Mouse (Mus musculus): Measurements from ENCODE around the gene Dsp. TPM values are rescaled to one million over a fixed set of nuclear protein-coding genes. Genes with fewer than 3 reads are reported as not detected.

Gene Dsp
- total RNA-seq, 1 experiment, result 29.4 TPM

DNA sequence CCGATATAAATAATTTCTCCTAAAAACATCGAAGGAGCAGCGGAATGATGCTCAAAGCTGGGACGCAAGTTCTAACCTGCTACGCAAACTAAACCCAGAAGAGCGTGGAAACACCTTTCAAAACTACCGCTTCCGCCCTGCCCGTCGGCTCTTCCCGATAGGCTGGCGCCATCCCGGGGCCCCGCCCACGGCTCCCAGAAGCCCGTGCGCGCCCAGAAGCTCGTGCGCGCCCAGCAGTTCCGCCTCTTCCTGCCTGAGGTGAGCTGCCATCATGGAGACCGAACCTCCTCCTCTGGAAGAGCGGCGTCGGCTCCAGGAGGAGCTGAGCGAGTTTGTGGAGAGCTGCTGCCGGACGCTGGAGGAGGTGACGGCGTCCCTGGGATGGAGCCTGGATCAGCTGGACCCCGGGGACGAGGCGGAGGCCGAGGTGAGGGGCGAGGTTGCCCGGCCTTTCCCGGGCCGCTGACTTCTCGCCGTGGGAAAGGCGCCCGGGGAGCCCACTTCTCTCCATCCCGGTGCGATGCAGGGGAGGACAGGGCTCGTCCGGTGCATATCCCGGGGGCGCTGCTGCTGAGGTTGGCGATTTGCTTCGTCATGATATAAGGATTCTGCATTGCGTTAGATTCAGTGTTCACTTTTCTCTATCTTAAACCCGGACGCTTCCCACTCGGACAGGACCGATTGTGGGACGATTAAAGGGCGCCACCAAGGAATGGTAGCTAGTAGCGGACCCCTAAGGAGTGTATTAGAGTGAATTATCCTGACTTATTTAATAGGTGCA, 53.8 kb downstream of the Dsp start, which contains the start of gene Snrnp48:
Gene Snrnp48, plus strand, starts transcription at position 237 of the 781 bp plus-strand sequence.
- in situ Hi-C loops (cut with MboI; ENCODE audit: low sequenced_read_pairs in 2 of 2, unreplicated experiment in 2 of 2), result no loop called here
- peak within 1 kb of the TSS; percentile 52 for H3K27ac ChIP-seq (ENCODE audit: insufficient read depth, low read depth, low read length, poor library complexity, severe bottlenecking)
- TF ChIP-seq MAFK (IDR thresholded peaks at IDR 0.05; ENCODE audit: insufficient read depth, low read depth, low read length), result peak; percentile 48; the same call in 1 of the 2 replicates
- no peak for TF ChIP-seq CHD2 (IDR thresholded peaks at IDR 0.05; ENCODE audit: low read depth, low read length)
- TF ChIP-seq ZC3H11A (IDR thresholded peaks at IDR 0.05; ENCODE audit: borderline replicate concordance, low read depth, low read length), result no peak
- no peak for TF ChIP-seq ZNF384 (IDR thresholded peaks at IDR 0.05; ENCODE audit: low read depth, low read length)
- peak; percentile 61; the same call in 1 of the 2 replicates for TF ChIP-seq HCFC1 (IDR thresholded peaks at IDR 0.05; ENCODE audit: borderline replicate concordance, insufficient read depth, low read length)
- peaks cover 5% of the 10 kb centered on the region for H3K36me3 ChIP-seq (ENCODE audit: control insufficient read depth, insufficient read depth, low read length, poor library complexity, severe bottlenecking)
- H3K9me3 ChIP-seq (ENCODE audit: control insufficient read depth, insufficient read depth, low read depth, low read length), result no peaks in the 10 kb centered on the region
- H3K4me1 ChIP-seq (ENCODE audit: control insufficient read depth in 2 of 2, insufficient read depth in 2 of 2, low read length in 2 of 2, poor library complexity in 1 of 2), result no peaks in the 10 kb centered on the region
- H3K9ac ChIP-seq (ENCODE audit: insufficient read depth, low read depth, low read length, poor library complexity, severe bottlenecking), result peak within 1 kb of the TSS; percentile 95
- peak; percentile 85 for DNase-seq (ENCODE audit: low read depth, low spot score)
- peak within 1 kb of the TSS; percentile 85 to 87 for H3K4me3 ChIP-seq (ENCODE audit: insufficient read depth in 1 of 2, low read depth in 1 of 2, low read length in 2 of 2, poor library complexity in 1 of 2, severe bottlenecking in 1 of 2)

DNA sequence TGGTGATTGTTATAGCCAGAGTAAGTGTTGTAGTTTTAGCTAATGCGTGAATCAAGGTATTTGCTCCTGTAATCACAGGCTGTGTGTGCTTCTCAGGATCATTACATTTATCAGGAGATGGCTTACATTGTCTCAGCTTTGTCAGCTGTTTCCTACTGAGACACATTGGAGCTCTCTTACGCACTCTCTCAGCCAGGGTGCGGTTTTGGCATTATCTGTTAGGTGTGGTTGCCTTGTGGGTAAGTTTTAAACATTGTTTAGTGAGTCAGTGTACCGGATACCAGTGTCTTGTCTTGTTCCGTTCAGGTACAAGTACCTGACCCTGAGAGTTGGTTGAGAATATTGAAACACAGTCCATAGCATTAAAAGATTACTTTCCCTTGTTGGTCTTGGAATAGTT, 60.0 kb downstream of the Dsp start:
- Histone ChIP-seq H3K36me3 (ENCODE audit: control insufficient read depth, insufficient read depth, low read length, poor library complexity, severe bottlenecking) (peaks cover 19% of the 10 kb centered on the region), H3K4me3 (ENCODE audit: insufficient read depth in 1 of 2, low read depth in 1 of 2, low read length in 2 of 2, poor library complexity in 1 of 2, severe bottlenecking in 1 of 2) (no peak overlapping the region), H3K9ac (ENCODE audit: insufficient read depth, low read depth, low read length, poor library complexity, severe bottlenecking) (no peak overlapping the region), H3K9me3 (ENCODE audit: control insufficient read depth, insufficient read depth, low read depth, low read length) (no peaks in the 10 kb centered on the region), H3K27ac (ENCODE audit: insufficient read depth, low read depth, low read length, poor library complexity, severe bottlenecking) (no peak overlapping the region), H3K4me1 (ENCODE audit: control insufficient read depth in 2 of 2, insufficient read depth in 2 of 2, low read length in 2 of 2, poor library complexity in 1 of 2) (no peaks in the 10 kb centered on the region)
- no peak for DNase-seq (ENCODE audit: low read depth, low spot score)
- no peak for TF ChIP-seq ZNF384 (IDR thresholded peaks at IDR 0.05; ENCODE audit: low read depth, low read length)
- no peak for TF ChIP-seq CHD2 (IDR thresholded peaks at IDR 0.05; ENCODE audit: low read depth, low read length)
- TF ChIP-seq ZC3H11A (IDR thresholded peaks at IDR 0.05; ENCODE audit: borderline replicate concordance, low read depth, low read length), result no peak
- no peak for TF ChIP-seq MAFK (IDR thresholded peaks at IDR 0.05; ENCODE audit: insufficient read depth, low read depth, low read length)
- TF ChIP-seq HCFC1 (IDR thresholded peaks at IDR 0.05; ENCODE audit: borderline replicate concordance, insufficient read depth, low read length), result no peak
- in situ Hi-C loops (cut with MboI; ENCODE audit: low sequenced_read_pairs in 2 of 2, unreplicated experiment in 2 of 2), result no loop called here

DNA sequence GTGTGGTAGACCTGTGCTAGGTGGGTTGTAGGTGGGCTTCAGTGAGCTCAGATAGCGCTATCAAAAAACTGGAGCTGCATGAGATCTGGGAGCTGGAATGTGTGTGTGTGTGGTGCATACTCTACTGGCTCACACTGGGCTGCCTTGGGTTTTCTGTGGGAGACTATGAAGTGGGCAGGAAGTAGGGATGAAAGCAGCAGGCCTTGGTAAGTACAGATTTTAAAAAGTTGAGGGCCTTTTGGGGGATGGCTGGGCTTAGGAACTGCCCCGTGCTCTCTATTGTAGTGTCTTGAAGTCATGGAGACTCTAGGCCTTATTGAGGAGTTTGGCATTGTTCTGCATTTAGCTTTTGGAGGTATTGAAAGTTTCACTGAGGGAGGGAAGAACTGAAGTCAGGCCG, 67.6 kb downstream of the Dsp start:
- Histone ChIP-seq H3K4me3 (ENCODE audit: insufficient read depth in 1 of 2, low read depth in 1 of 2, low read length in 2 of 2, poor library complexity in 1 of 2, severe bottlenecking in 1 of 2) (no peak overlapping the region), H3K27ac (ENCODE audit: insufficient read depth, low read depth, low read length, poor library complexity, severe bottlenecking) (no peak overlapping the region), H3K36me3 (ENCODE audit: control insufficient read depth, insufficient read depth, low read length, poor library complexity, severe bottlenecking) (peaks cover 30% of the 10 kb centered on the region), H3K4me1 (ENCODE audit: control insufficient read depth in 2 of 2, insufficient read depth in 2 of 2, low read length in 2 of 2, poor library complexity in 1 of 2) (no peaks in the 10 kb centered on the region), H3K9me3 (ENCODE audit: control insufficient read depth, insufficient read depth, low read depth, low read length) (no peaks in the 10 kb centered on the region), H3K9ac (ENCODE audit: insufficient read depth, low read depth, low read length, poor library complexity, severe bottlenecking) (no peak overlapping the region)
- no peak for DNase-seq (ENCODE audit: low read depth, low spot score)
- TF ChIP-seq CHD2 (IDR thresholded peaks at IDR 0.05; ENCODE audit: low read depth, low read length) (no peak), HCFC1 (IDR thresholded peaks at IDR 0.05; ENCODE audit: borderline replicate concordance, insufficient read depth, low read length) (no peak), ZNF384 (IDR thresholded peaks at IDR 0.05; ENCODE audit: low read depth, low read length) (no peak), ZC3H11A (IDR thresholded peaks at IDR 0.05; ENCODE audit: borderline replicate concordance, low read depth, low read length) (no peak), MAFK (IDR thresholded peaks at IDR 0.05; ENCODE audit: insufficient read depth, low read depth, low read length) (no peak)
- in situ Hi-C loops (cut with MboI; ENCODE audit: low sequenced_read_pairs in 2 of 2, unreplicated experiment in 2 of 2), result no loop called here

DNA sequence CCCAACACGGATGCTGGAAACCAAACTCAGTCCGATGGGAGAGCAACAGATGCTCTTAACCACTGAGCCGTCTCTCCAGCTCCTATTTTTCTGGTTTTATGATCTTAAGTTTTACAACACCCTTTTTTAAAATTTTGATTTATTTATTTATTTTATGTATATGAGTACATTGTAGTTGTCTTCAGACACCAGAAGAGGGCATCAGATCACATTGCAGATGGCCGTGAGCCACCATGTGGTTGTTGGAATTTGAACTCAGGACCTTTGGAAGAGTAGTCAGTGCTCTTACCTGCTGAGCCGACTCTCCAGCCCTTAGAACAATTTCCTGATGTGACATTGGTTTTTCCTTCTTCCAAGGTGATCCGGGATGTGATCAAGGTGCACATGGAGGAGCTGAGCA, 69.2 kb downstream of the Dsp start:
- Histone ChIP-seq H3K4me3 (ENCODE audit: insufficient read depth in 1 of 2, low read depth in 1 of 2, low read length in 2 of 2, poor library complexity in 1 of 2, severe bottlenecking in 1 of 2) (no peak overlapping the region), H3K27ac (ENCODE audit: insufficient read depth, low read depth, low read length, poor library complexity, severe bottlenecking) (no peak overlapping the region), H3K9me3 (ENCODE audit: control insufficient read depth, insufficient read depth, low read depth, low read length) (no peaks in the 10 kb centered on the region), H3K4me1 (ENCODE audit: control insufficient read depth in 2 of 2, insufficient read depth in 2 of 2, low read length in 2 of 2, poor library complexity in 1 of 2) (no peaks in the 10 kb centered on the region), H3K9ac (ENCODE audit: insufficient read depth, low read depth, low read length, poor library complexity, severe bottlenecking) (no peak overlapping the region), H3K36me3 (ENCODE audit: control insufficient read depth, insufficient read depth, low read length, poor library complexity, severe bottlenecking) (peaks cover 41% of the 10 kb centered on the region)
- in situ Hi-C loops (cut with MboI; ENCODE audit: low sequenced_read_pairs in 2 of 2, unreplicated experiment in 2 of 2), result no loop called here
- TF ChIP-seq CHD2 (IDR thresholded peaks at IDR 0.05; ENCODE audit: low read depth, low read length), result no peak
- TF ChIP-seq ZC3H11A (IDR thresholded peaks at IDR 0.05; ENCODE audit: borderline replicate concordance, low read depth, low read length), result no peak
- TF ChIP-seq HCFC1 (IDR thresholded peaks at IDR 0.05; ENCODE audit: borderline replicate concordance, insufficient read depth, low read length), result no peak
- no peak for TF ChIP-seq MAFK (IDR thresholded peaks at IDR 0.05; ENCODE audit: insufficient read depth, low read depth, low read length)
- no peak for TF ChIP-seq ZNF384 (IDR thresholded peaks at IDR 0.05; ENCODE audit: low read depth, low read length)
- DNase-seq (ENCODE audit: low read depth, low spot score), result no peak
